Mouse (Mus musculus) gastrocnemius, postnatal 36 days (tissue): Measurements from ENCODE around the gene Rapgef4. TPM values are rescaled to one million over a fixed set of nuclear protein-coding genes. Genes with fewer than 3 reads are reported as not detected.
A peak's percentile ranks its signal among the peaks of the same experiment; 100 is the strongest.

Experiments
- DNase-seq, 2 experiments: peaks; one replicate each; pipeline ENCODE4 v3.0.0; 2022
- intact Hi-C: fragments of 180-260 bp; cut with DNase I; formaldehyde crosslinking; loops from one replicate; pipeline ENCODE4 v1.15.1; 2025
- total RNA-seq, 2 experiments: library from RNA; stranded (reverse); gene quantifications; 2 replicates each; pipeline ENCODE4 v1.2.3; 2021

Rapgef4 gene
- total RNA-seq, 2 experiments from 2014 or later: 1.6 to 2.6 TPM

DNA sequence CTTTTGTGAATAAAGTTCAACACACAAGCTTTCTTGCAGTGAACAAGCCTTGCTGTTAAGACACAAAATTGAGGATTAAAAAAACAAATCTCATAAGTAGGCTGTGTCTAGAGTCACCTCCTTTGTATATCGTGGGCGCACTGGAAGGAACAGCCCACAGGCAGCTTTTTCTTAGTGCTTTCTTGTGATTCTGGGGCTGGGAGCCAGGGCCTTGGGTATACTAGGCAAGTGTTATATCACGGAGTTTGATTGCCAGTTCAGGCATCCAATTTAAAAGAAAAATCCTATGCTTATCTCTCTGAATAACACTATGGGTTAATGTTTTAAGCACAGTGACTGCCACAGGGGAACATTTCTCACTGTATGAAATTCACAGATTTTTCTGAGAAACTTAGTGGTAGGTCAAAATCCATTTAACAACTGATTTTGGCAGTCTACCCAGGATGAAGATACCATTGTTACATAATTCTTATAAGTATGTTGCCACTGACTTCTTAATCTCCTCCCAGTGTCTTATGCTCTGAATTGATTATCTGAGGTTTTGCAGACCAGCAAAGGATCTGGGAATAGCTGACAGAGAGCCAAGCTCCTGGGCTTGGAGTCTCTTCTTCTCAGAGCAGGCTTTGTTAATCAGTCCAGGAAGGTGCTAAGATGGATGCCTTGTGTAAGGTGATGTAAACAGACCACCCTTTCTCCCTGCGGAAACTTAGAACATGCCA is 225.6 kb downstream of the Rapgef4 start:
- DNase-seq: no peak

DNA sequence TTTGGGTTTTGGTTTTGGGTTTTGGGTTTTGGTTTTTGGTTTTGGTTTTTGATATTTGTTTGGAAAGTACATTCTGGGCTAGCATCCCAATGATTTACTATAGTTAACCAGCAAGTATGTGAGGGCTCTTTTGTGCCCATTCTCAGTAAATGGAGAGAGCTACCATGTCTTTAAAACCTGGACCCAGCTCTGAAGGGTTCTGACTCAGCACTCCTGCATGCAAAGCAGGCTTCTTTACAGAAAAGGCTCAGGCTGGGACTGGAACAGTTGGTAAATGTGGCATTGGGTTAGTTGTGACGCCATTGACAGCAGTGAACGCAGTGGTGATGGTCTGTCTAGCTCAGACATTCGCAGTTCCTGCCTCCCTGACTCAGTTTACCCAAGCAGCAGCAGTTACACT is 236.3 kb downstream of the Rapgef4 start:
- intact Hi-C loops: loop anchor here (5.0 kb wide), 1 partner anchor 180 kb away; no protein-coding TSS in a partner anchor
- DNase-seq: no peak

More for the DNA sequence above, 225.6 kb downstream of the Rapgef4 start:
- intact Hi-C loops: loop anchor here (10.0 kb wide), 1 partner anchor 1068 kb away; the partner anchor contains the start of gene Sp9

- DNase-seq: peak in 1 of 2 experiments; percentile 18
- intact Hi-C loops: loop anchor here (5.0 to 10.0 kb wide), 2 partner anchors 183 to 275 kb away; no protein-coding TSS in a partner anchor
Observed at GRCm38 (mm10) chr2:72219921-72220320, 238.9 kb downstream of the Rapgef4 start.

DNA sequence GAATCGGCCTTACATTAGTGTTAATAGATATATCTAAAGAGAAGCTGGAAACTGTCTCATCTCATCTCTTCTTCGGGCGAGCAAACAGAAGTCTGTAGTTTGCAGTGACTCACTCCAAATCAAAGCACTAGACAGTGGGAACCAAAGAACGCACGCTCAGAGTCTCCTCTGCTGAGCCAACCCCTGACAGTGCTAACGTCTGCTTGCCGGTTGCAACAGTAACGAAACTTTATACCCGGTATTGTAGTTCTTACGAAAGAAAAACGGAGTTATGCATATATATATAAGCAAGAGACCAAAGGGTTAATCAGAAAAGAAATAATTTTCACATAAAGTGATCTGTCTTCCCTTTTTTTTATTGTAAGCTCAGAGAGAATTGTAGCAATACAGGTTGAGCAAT is 240.2 kb downstream of the Rapgef4 start:
- no peak for DNase-seq
- intact Hi-C loops: loop anchor here (10.0 kb wide), 1 partner anchor 274 kb away; no protein-coding TSS in a partner anchor

DNA sequence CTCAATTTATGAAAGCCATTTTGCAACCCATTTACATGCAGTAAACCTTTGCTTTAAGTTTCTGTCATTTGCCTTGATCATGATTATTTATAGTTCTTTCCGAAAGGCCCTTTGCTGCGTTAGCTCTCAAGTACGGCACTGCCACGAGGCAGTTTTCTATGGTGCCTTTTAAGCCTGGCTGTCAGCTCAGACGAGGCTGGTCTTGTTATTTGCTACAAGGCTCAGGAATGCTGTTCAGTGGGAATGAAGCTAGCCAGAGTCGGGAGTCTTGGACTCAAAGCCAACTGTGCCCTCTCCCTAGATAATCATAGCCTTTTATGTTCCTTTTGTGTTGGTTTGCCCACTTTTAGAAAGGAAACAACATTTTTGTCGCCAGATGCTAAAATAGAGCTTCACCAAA is 240.7 kb downstream of the Rapgef4 start:
- intact Hi-C loops: loop anchor here (10.0 kb wide), 1 partner anchor 273 kb away; no protein-coding TSS in a partner anchor
- DNase-seq: no peak

DNA sequence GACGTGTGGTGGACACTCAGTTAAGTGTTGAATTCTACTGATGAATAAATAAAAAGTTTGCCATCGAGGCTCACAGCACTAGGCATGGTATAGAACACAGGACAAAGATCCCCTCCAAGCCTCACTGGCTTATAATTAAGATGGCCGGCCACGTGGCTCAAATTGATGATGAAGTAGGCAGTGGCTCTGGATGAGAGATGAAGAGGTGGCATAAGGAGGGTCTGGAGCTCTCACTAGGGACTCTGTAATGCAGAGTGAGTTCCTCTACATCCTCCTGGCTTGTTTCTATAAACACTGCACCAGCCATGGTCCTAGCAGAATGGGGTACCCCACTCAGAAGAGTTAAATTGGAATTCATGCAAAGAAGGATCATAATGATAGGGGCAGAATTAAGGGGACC is 241.2 kb downstream of the Rapgef4 start:
- DNase-seq: no peak
- intact Hi-C loops: loop anchor here (10.0 kb wide), 1 partner anchor 273 kb away; no protein-coding TSS in a partner anchor

GRCm38 (mm10) chr2:72222736-72223455 is 241.9 kb downstream of the Rapgef4 start:
- DNase-seq: no peak
- intact Hi-C loops: loop anchor here (10.0 kb wide), 1 partner anchor 272 kb away; no protein-coding TSS in a partner anchor

- intact Hi-C loops: loop anchor here (10.0 kb wide), 1 partner anchor 271 kb away; no protein-coding TSS in a partner anchor
- no peak for DNase-seq
Observed at GRCm38 (mm10) chr2:72223479-72223878, 242.4 kb downstream of the Rapgef4 start.

DNA sequence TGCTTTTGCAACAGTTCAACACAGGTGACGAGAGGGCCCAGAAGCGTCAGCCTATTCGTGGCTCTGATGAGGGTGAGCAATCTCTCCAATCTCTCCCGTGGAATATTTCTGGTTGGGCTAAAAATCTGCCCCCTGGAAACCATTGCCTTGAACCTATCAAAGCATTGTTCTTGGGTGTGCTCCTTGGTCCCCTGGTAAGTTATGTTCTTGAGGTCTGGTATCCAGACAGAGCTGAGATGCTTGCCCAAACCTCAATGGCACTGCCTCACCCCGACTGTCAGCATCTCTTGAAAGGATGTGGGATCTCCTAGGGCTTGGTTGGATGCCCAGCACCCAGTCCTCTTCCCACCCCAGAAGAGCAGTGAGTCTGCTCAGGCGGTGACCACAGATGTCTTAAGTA is 245.0 kb downstream of the Rapgef4 start:
- intact Hi-C loops: loop anchor here (10.0 kb wide), 1 partner anchor 269 kb away; no protein-coding TSS in a partner anchor
- no peak for DNase-seq

GRCm38 (mm10) chr2:72227416-72227815 is 246.4 kb downstream of the Rapgef4 start:
- DNase-seq: no peak
- intact Hi-C loops: loop anchor here (10.0 kb wide), 1 partner anchor 267 kb away; no protein-coding TSS in a partner anchor

- DNase-seq: no peak
- intact Hi-C loops: loop anchor here (10.0 kb wide), 1 partner anchor 266 kb away; no protein-coding TSS in a partner anchor
Observed at GRCm38 (mm10) chr2:72228881-72229280, 247.8 kb downstream of the Rapgef4 start.

DNA sequence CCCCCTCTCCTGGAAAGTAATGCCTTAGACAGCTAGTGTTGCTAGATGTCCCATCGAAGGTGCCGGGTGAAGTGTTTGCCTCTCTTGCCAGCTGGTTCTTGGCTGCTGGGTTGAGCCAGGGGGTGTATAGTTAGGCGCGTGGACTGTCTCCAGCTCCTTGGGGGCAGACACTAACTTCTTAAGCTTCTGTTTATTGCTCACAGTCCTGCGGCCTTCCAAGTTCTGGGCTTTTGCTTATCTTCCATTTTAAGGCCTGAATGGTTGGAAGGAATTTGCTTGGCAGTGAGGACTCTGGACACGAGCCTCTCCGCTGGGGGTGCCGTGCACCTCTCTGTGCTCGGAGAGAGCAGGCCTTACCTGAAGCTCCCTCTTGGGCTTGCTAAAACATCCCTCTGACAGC is 249.5 kb downstream of the Rapgef4 start:
- intact Hi-C loops: loop anchor here (10.0 kb wide), 1 partner anchor 54 kb away; the partner anchor contains the start of gene Map3k20
- no peak for DNase-seq

DNA sequence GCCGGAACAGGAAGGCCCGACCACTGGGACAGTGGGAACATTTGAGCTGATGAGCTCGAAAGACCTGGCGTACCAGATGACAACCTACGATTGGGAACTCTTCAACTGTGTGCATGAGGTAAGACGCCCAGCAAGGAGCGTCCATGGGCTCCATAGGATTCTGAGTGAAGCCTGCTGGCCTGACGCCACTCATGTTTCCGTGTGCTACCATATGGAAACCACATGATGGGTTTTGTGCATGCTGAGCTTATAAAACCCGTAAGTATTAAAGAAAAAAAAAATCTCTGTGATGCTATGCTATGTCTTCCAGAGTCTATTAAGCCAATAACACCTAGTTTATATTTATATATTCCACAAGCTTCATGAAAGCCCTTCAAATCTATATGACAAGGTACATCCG is 253.0 kb downstream of the Rapgef4 start:
- no peak for DNase-seq
- intact Hi-C loops: loop anchor here (2.0 to 10.0 kb wide), 2 partner anchors 51 to 165 kb away; partner anchors contain the start of gene Map3k20

DNA sequence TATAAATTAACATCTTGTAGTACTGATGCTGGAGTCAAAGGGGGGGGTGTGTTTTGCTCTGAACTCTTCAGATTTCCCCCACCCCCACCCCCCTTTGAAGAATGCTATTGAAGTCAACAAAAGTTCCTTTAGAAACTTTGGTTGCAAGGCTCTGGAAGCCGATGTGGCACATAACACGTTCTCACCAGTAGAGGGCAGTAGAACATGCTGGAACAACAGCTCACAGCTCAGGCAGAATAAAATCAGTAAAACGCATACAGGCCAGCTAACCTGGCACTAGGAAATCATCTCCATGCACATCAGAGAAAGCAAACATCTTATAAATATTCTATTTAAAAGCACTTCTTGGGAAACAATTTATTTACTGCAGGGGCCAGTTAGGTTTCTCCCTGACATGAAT is 253.9 kb downstream of the Rapgef4 start:
- peak; percentile 40 to 56 for DNase-seq

GRCm38 (mm10) chr2:72235361-72235901 is 254.4 kb downstream of the Rapgef4 start:
- DNase-seq: peak in 1 of 2 experiments; percentile 24
- intact Hi-C loops: loop anchor here (2.0 to 10.0 kb wide), 2 partner anchors 49 to 163 kb away; partner anchors contain the start of gene Map3k20

More for the DNA sequence above, 253.9 kb downstream of the Rapgef4 start:
- intact Hi-C loops: loop anchor here (2.0 to 10.0 kb wide), 2 partner anchors 50 to 164 kb away; partner anchors contain the start of gene Map3k20

DNA sequence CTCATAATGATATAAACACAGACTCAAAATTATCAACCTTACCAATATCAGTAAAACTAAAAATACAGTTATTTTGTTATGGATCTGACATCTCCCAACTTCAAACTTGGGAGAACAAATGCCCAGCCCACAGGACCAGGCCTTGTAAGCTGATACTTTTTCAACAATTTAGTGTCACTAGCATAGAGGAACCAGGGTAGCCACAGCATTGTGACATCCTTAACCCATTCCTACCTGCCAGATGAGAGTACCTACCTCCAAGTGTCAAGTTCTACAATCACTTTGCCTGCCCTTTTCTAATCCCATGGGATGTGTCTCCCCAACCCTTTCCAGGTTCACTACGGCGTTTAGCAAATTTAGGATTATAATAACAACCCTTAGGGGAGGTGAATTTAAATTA is 257.4 kb downstream of the Rapgef4 start:
- intact Hi-C loops: loop anchor here (10.0 kb wide), 1 partner anchor 46 kb away; the partner anchor contains the start of gene Map3k20
- DNase-seq: no peak

DNA sequence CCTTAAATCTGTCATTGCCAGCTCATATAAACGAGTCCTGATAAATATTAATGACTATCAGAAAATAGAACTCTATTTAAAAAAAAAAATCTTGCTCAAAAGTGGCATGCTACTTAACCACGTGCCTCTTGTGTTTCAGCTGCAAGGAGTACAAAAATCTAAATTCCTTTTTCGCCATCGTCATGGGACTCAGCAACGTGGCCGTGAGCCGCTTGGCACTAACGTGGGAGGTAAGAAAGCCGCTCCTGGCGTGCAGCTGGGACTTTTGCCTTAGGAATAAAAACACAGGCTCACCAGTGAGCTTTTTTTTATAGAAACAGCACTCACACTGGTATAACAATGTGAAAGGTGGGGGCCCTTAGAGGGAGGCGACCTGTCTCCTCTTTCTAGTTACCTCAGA is 257.9 kb downstream of the Rapgef4 start:
- no peak for DNase-seq

DNA sequence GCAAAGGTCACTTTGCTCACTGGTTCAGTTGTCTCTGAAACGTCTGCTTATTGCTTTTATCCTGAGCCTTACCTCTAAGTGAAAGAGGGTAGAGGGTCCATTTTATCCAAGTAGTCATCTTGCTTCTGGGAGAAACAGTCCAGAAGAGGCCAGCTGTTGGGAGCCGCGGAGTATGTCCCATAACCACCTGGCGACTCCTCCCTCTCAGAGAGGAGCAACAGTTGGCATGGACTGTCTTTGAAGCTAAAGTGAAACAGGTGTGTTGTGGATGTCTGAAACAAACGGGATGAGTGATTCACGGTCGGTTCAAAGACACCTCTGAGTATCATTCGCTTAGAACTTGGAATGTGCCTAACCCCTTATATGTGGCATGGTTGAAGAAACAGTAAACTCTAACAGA is 258.4 kb downstream of the Rapgef4 start:
- intact Hi-C loops: loop anchor here (10.0 kb wide), 1 partner anchor 45 kb away; the partner anchor contains the start of gene Map3k20
- no peak for DNase-seq

More for the DNA sequence above, 257.9 kb downstream of the Rapgef4 start:
- intact Hi-C loops: loop anchor here (10.0 kb wide), 1 partner anchor 46 kb away; the partner anchor contains the start of gene Map3k20

- DNase-seq: no peak
- intact Hi-C loops: loop anchor here (10.0 kb wide), 1 partner anchor 45 kb away; the partner anchor contains the start of gene Map3k20
Observed at GRCm38 (mm10) chr2:72239993-72240392, 259.0 kb downstream of the Rapgef4 start.

DNA sequence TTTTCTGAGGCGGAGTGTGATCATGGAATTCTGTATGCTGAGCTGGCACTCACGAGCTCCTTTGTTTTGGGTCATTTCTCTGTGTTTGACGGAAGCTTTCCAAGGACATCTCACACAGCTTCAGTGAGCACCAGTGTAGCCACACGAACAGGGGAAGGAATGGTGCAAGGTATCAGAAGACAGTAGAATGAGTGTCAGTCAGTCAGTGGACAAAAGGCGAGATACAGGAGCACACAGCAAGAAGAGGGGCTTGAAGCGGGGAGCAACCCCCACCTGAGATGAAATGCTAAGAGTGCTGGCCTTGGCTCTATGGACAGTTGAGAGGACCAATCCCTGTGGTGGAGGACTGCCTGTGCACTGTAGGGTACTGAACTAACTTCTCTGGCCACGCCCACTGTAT is 259.7 kb downstream of the Rapgef4 start:
- DNase-seq: no peak
- intact Hi-C loops: no loop called here
